Mouse (Mus musculus) bone marrow macrophage, adult 2 months (primary cell): ENCODE data around the gene Fgfr2. TPM values are rescaled to one million over a fixed set of nuclear protein-coding genes. Genes with fewer than 3 reads are reported as not detected.
"Not testable (repeated sequence)": the region's sequence is repeated elsewhere in the genome, so short reads cannot be mapped to it uniquely, and the experiment has no call there.

Experiments
- H3K27ac ChIP-seq: 2 replicates; pipeline ENCODE4 v1.5.1; 2012; ENCODE audit warnings: low read depth, low read length; ENCODE audit not compliant: insufficient read depth
- H3K4me1 ChIP-seq: 2 replicates; pipeline ENCODE4 v1.6.1; 2012; ENCODE audit warnings: low read length; ENCODE audit not compliant: control insufficient read depth, insufficient read depth
- H3K4me3 ChIP-seq: 2 replicates; pipeline ENCODE4 v1.5.1; 2012; ENCODE audit warnings: mild to moderate bottlenecking, low read length, moderate library complexity; ENCODE audit not compliant: insufficient read depth
- CTCF ChIP-seq: IDR thresholded peaks from 2 replicates; pipeline ENCODE4 v1.5.1; 2012; ENCODE audit warnings: low read depth, mild to moderate bottlenecking, low read length, moderate library complexity
- POLR2A ChIP-seq: IDR thresholded peaks from 2 replicates; pipeline ENCODE4 v1.6.1; 2012; ENCODE audit warnings: mild to moderate bottlenecking, low read depth, low read length, borderline replicate concordance
- polyA plus RNA-seq: library from polyadenylated mRNA; stranded (reverse); fragments of >200 nt; gene quantifications from 2 replicates; pipeline ENCODE4 v1.2.4, GENCODE M21; 2012; ENCODE audit not compliant: missing spikeins, insufficient read depth, insufficient read length

Fgfr2 gene
- polyA plus RNA-seq, 1 experiment, result 0.27 TPM

GRCm38 (mm10) chr7:131042657-131043056 lies 2080.5 kb downstream of the Fgfr2 start:
- no peak for TF ChIP-seq CTCF
- TF ChIP-seq POLR2A, result no peak
- H3K27ac ChIP-seq, result no peak overlapping the region
- H3K4me3 ChIP-seq, result no peak overlapping the region
- no peaks in the 10 kb centered on the region for H3K4me1 ChIP-seq

- not testable (repeated sequence) for H3K4me1 ChIP-seq, H3K4me3 ChIP-seq, H3K27ac ChIP-seq
Observed at GRCm38 (mm10) chr7:131040760-131041159, 2082.4 kb downstream of the Fgfr2 start.

- TF ChIP-seq POLR2A (no peak), CTCF (no peak)
Observed at GRCm38 (mm10) chr7:131037083-131037482, 2086.1 kb downstream of the Fgfr2 start.

GRCm38 (mm10) chr7:131036396-131036795 lies 2086.8 kb downstream of the Fgfr2 start:
- TF ChIP-seq CTCF, result no peak
- Histone ChIP-seq H3K27ac (no peak overlapping the region), H3K4me3 (no peak overlapping the region)

More at GRCm38 (mm10) chr7:131037083-131037482, 2086.1 kb downstream of the Fgfr2 start:
- no peak overlapping the region for H3K4me3 ChIP-seq
- H3K27ac ChIP-seq, result no peak overlapping the region
- H3K4me1 ChIP-seq, result no peaks in the 10 kb centered on the region

GRCm38 (mm10) chr7:131031755-131032154 lies 2091.4 kb downstream of the Fgfr2 start, which contains the start of gene Dmbt1:
Dmbt1 (plus strand) TSS chr7:131032053.
- H3K27ac ChIP-seq, result no peak within 1 kb of the TSS
- TF ChIP-seq POLR2A (no peak), CTCF (no peak)
- H3K4me3 ChIP-seq, result no peak within 1 kb of the TSS
- no peaks in the 10 kb centered on the region for H3K4me1 ChIP-seq

More at GRCm38 (mm10) chr7:131036396-131036795, 2086.8 kb downstream of the Fgfr2 start:
- H3K4me1 ChIP-seq, result no peaks in the 10 kb centered on the region

GRCm38 (mm10) chr7:131027557-131027956 lies 2095.6 kb downstream of the Fgfr2 start:
- H3K4me1 ChIP-seq, result no peaks in the 10 kb centered on the region
- H3K4me3 ChIP-seq, result no peak overlapping the region
- H3K27ac ChIP-seq, result no peak overlapping the region
- TF ChIP-seq CTCF (no peak), POLR2A (no peak)

GRCm38 (mm10) chr7:131024807-131025206 lies 2098.3 kb downstream of the Fgfr2 start:
- TF ChIP-seq CTCF (no peak), POLR2A (no peak)
- H3K4me1 ChIP-seq, result no peaks in the 10 kb centered on the region
- no peak overlapping the region for H3K4me3 ChIP-seq
- no peak overlapping the region for H3K27ac ChIP-seq

- TF ChIP-seq CTCF (no peak), POLR2A (no peak)
- Histone ChIP-seq H3K4me1 (no peaks in the 10 kb centered on the region), H3K4me3 (no peak overlapping the region), H3K27ac (no peak overlapping the region)
Observed at GRCm38 (mm10) chr7:131019181-131019580, 2104.0 kb downstream of the Fgfr2 start.

GRCm38 (mm10) chr7:131011901-131012300 lies 2111.2 kb downstream of the Fgfr2 start:
- TF ChIP-seq POLR2A (no peak), CTCF (no peak)
- Histone ChIP-seq H3K27ac (no peak overlapping the region), H3K4me1 (no peaks in the 10 kb centered on the region), H3K4me3 (no peak overlapping the region)

- TF ChIP-seq POLR2A, result no peak
- no peak for TF ChIP-seq CTCF
- H3K4me3 ChIP-seq, result no peak overlapping the region
- no peak overlapping the region for H3K27ac ChIP-seq
- H3K4me1 ChIP-seq, result no peaks in the 10 kb centered on the region
Observed at GRCm38 (mm10) chr7:131009178-131009577, 2114.0 kb downstream of the Fgfr2 start.

GRCm38 (mm10) chr7:131007221-131007620 lies 2115.9 kb downstream of the Fgfr2 start:
- no peaks in the 10 kb centered on the region for H3K4me1 ChIP-seq
- TF ChIP-seq CTCF (no peak), POLR2A (no peak)
- no peak overlapping the region for H3K27ac ChIP-seq
- H3K4me3 ChIP-seq, result no peak overlapping the region

GRCm38 (mm10) chr7:131004071-131004470 lies 2119.1 kb downstream of the Fgfr2 start:
- Histone ChIP-seq H3K4me3 (no peak overlapping the region), H3K4me1 (no peaks in the 10 kb centered on the region), H3K27ac (no peak overlapping the region)
- TF ChIP-seq CTCF (no peak), POLR2A (no peak)
